Mouse (Mus musculus): ENCODE results near the gene Lima1. TPM values are rescaled to one million over a fixed set of nuclear protein-coding genes. Genes with fewer than 3 reads are reported as not detected.

Gene Lima1
- polyA plus RNA-seq, 1 experiment from 2014 or later, result 13.5 TPM

DNA sequence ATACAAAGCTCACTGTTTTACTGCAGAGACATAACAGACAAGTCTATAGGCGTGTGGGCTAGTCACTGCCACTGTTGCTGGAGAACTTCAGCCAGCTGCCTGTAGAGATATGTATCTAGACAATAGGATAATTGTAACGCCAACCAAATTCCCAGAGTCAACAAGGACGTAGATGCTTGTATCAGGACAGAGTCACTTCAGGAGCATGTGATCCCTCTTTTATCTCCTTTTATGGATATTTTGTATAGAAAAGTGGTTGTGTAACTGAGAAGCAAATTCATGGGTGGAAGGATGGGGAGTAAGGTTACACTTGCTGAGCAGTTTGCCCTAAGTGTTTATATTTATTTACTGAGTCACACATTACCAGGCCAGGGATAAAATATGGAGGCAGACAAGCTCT, 25.0 kb downstream of the Lima1 start:
- Histone ChIP-seq H3K27ac (replicated peaks) (no peak overlapping the region), H3K27me3 (no peaks in the 10 kb centered on the region), H3K4me3 (no peak overlapping the region), H3K36me3 (no peaks in the 10 kb centered on the region), H3K9me3 (no peaks in the 10 kb centered on the region), H3K4me1 (replicated peaks) (no peaks in the 10 kb centered on the region), H3K4me2 (no peak overlapping the region), H3K9ac (no peak overlapping the region)
- ATAC-seq (ENCODE audit: low FRiP score, low read depth), result no peak
- WGBS, result 69% methylated on average over 3 of the region's 3 CpGs

DNA sequence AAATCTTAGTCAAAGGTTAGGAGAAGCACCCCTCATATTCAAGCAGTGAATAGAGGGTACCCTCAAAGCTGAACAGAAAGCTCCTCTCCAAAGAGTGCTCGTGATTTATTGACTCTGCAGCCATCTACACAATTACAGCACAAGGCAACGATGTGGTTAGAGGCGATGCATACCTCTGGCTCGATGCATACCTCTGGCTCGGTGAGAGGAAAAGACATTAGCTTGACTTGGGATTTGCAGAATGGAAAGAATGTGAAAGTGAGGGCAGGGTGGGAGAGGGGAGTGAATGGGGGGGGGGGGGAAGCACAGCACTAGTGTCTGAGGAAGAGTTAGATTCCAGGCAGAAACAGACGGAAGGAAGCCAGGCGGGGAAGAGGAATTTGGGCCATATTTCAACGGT, 27.3 kb downstream of the Lima1 start:
- 63% methylated on average over 8 of the region's 8 CpGs for WGBS
- Histone ChIP-seq H3K4me2 (no peak overlapping the region), H3K9ac (no peak overlapping the region), H3K27ac (replicated peaks) (no peak overlapping the region), H3K27me3 (no peaks in the 10 kb centered on the region), H3K4me1 (replicated peaks) (no peaks in the 10 kb centered on the region), H3K9me3 (no peaks in the 10 kb centered on the region), H3K36me3 (no peaks in the 10 kb centered on the region), H3K4me3 (no peak overlapping the region)
- ATAC-seq (ENCODE audit: low FRiP score, low read depth), result no peak

DNA sequence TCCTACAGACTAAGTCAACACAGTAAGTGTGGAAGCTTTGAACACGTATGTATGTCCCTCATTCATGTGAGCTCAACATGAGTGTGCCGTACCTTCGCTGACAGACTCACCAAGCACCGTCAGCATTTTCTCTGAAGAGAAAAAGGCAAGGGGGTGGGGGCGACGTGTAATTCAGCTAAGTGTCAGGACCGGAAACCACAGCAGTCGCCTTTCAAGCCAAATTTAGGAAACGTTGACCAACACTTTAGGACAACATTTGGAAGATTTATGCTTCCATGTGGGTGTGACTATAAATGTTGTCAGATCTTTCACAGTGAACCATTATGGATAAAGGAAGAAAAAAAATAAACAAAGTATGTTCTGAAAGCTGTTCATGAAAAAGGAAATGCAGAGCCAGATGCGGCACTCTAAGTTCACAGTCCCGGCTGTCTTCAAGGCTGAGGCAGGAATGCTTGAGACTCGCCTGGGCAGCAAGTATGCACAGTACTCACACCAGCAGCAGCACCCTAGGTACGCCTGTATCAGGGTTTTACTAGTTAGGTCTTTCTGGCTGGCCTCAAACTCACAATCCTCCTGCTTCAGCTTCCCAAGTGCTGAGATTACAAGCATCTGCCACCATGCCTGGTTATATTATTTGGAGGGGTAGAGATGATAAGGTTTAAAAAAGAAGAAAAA, 27.9 kb downstream of the Lima1 start:
- Histone ChIP-seq H3K4me1 (replicated peaks) (no peaks in the 10 kb centered on the region), H3K9me3 (no peaks in the 10 kb centered on the region), H3K36me3 (no peaks in the 10 kb centered on the region), H3K9ac (no peak overlapping the region), H3K27me3 (no peaks in the 10 kb centered on the region), H3K27ac (replicated peaks) (no peak overlapping the region), H3K4me2 (no peak overlapping the region), H3K4me3 (no peak overlapping the region)
- no peak for ATAC-seq (ENCODE audit: low FRiP score, low read depth)
- WGBS, result 72% methylated on average over 13 of the region's 13 CpGs

DNA sequence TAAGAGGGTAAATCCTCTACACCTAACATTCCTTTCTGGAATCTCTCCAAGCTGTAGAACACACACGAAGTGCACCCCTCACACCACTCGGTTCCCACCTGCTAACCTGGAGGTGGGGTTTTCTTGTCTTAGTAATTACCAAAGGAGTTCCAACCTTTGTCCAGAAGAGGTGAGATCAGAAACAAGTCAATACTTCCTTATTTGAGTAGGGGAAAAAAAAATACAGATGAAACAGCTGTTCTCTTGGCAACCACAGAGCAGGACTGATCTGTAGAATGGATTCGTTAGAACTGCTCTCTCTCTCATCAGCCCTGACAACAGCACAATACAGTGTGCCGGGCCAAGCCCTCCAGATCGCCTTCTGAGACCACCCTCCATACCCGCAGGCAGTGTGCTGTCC, 28.6 kb downstream of the Lima1 start:
- H3K4me2 ChIP-seq, result no peak overlapping the region
- H3K9ac ChIP-seq, result no peak overlapping the region
- no peaks in the 10 kb centered on the region; the same call in 1 of the 2 replicates for H3K36me3 ChIP-seq
- no peak overlapping the region for H3K27ac ChIP-seq (replicated peaks)
- H3K27me3 ChIP-seq, result no peaks in the 10 kb centered on the region
- no peaks in the 10 kb centered on the region for H3K9me3 ChIP-seq
- H3K4me3 ChIP-seq, result no peak overlapping the region
- WGBS, result 45% methylated on average over 6 of the region's 6 CpGs
- no peak for ATAC-seq (ENCODE audit: low FRiP score, low read depth)
- no peaks in the 10 kb centered on the region for H3K4me1 ChIP-seq (replicated peaks)

DNA sequence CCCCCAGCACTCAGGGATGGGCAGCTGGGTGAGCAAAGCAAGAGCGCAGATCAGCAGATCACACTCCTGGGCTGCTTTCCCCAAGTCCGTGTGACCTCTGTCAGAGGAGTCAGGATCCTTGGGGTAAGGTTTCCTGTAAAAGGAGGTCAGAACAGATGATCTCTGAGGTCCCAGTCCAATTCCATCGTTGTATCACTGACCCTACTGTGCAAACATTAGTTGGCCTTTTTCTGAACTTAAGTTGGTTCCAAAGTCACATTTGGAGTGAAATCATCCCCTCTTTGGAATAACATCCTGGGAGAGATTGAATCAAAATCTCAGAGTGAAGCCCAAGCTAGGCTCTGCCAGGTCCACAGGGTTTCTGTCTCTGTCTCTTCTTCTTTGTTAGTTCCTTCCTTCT, 31.4 kb downstream of the Lima1 start:
- no peak overlapping the region for H3K27ac ChIP-seq (replicated peaks)
- no peak overlapping the region for H3K9ac ChIP-seq
- no peak overlapping the region for H3K4me3 ChIP-seq
- H3K36me3 ChIP-seq, result peaks cover 3% of the 10 kb centered on the region; the same call in 1 of the 2 replicates
- H3K4me1 ChIP-seq (replicated peaks), result no peaks in the 10 kb centered on the region
- no peaks in the 10 kb centered on the region for H3K27me3 ChIP-seq
- H3K9me3 ChIP-seq, result no peaks in the 10 kb centered on the region
- no peak for ATAC-seq (ENCODE audit: low FRiP score, low read depth)
- WGBS, result 90% methylated on average over 3 of the region's 3 CpGs
- no peak overlapping the region for H3K4me2 ChIP-seq

DNA sequence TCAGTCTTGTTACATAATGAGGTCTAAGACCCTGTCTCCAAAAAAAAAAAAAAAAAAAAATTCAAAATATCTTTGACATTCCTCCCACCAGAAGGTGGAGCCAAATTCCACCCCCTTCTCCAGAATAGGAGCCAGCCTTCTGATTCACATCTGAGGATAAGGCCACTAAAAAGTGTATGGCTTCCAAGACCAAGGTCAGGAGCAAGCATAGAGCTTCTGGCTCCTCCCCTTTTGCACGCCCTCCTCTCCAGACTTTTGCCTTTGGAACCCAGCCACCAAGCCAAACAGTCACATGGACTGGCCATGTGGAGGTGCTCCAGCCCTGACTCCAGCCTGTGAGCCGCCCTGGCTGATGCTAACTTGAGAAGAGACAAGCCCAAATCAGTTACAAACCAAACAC, 35.3 kb downstream of the Lima1 start:
- no peak overlapping the region for H3K9ac ChIP-seq
- H3K27ac ChIP-seq (replicated peaks), result no peak overlapping the region
- no peaks in the 10 kb centered on the region for H3K4me1 ChIP-seq (replicated peaks)
- peaks cover 3% of the 10 kb centered on the region; the same call in 1 of the 2 replicates for H3K36me3 ChIP-seq
- no peak overlapping the region for H3K4me3 ChIP-seq
- WGBS, result 84% methylated on average over 2 of the region's 2 CpGs
- H3K4me2 ChIP-seq, result no peak overlapping the region
- H3K9me3 ChIP-seq, result no peaks in the 10 kb centered on the region
- no peak for ATAC-seq (ENCODE audit: low FRiP score, low read depth)
- no peaks in the 10 kb centered on the region for H3K27me3 ChIP-seq

DNA sequence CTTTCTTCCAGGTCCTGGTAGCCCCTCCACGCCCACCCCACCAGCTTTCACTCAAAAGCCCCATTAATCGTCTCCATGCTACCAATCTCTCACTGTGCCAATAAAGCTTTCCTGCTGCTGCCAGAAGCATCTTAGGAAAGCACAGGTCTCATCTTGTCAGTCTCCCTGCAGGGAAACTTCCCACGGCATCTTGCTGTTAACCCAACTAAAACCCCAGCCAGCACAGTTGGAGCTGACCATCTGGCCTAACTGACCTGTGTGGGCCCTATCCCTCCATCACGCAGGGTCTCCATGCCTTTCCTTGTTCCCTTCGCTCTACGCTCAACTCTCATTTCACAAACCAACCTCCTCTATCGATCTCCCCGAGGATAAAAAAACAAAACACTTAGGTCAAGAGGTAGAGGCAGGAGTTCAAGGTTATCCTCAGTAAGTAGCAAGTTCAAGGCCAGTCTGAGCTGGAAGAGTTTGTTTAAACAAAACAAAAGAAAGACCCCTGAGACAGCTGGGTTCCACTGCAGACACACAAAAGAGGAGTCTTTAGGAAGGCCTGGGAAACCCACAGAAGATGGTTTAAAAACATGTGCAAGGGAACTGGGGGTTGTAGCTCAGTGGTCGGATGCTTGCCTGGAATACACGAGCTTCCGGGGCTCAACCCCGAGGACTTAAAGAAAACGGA, 36.0 kb downstream of the Lima1 start:
- H3K27me3 ChIP-seq, result no peaks in the 10 kb centered on the region

DNA sequence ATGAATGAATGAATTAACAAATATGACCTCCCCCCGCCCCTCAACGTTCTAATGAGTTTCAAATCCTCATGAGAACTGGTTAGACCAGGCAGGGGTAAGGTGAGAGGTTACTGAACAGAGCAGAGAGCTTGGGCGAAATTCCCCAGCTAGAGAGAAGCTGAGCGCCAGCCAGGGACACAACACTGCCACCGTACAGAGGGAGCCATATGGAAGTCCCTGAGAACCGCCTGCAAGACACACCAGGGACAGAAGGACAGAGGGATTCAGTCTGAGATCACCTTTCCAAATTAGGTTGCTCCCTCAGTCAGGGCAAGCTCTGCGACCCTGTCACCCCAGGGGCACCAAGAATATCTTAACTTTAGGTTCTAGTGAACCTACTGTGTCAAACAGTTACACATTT, 37.7 kb downstream of the Lima1 start:
- no peak overlapping the region for H3K9ac ChIP-seq
- peaks cover 3% of the 10 kb centered on the region; the same call in 1 of the 2 replicates for H3K36me3 ChIP-seq
- no peaks in the 10 kb centered on the region for H3K4me1 ChIP-seq (replicated peaks)
- H3K4me3 ChIP-seq, result no peak overlapping the region
- no peaks in the 10 kb centered on the region for H3K9me3 ChIP-seq
- H3K27ac ChIP-seq (replicated peaks), result no peak overlapping the region
- 80% methylated on average over 7 of the region's 7 CpGs for WGBS
- no peaks in the 10 kb centered on the region for H3K27me3 ChIP-seq
- no peak overlapping the region for H3K4me2 ChIP-seq
- no peak for ATAC-seq (ENCODE audit: low FRiP score, low read depth)

More for the DNA sequence above, 36.0 kb downstream of the Lima1 start:
- no peak for ATAC-seq (ENCODE audit: low FRiP score, low read depth)
- no peaks in the 10 kb centered on the region for H3K4me1 ChIP-seq (replicated peaks)
- no peaks in the 10 kb centered on the region for H3K9me3 ChIP-seq
- H3K4me3 ChIP-seq, result no peak overlapping the region
- WGBS, result 79% methylated on average over 13 of the region's 13 CpGs
- H3K36me3 ChIP-seq, result peaks cover 3% of the 10 kb centered on the region; the same call in 1 of the 2 replicates
- no peak overlapping the region for H3K27ac ChIP-seq (replicated peaks)
- no peak overlapping the region for H3K9ac ChIP-seq
- H3K4me2 ChIP-seq, result no peak overlapping the region

DNA sequence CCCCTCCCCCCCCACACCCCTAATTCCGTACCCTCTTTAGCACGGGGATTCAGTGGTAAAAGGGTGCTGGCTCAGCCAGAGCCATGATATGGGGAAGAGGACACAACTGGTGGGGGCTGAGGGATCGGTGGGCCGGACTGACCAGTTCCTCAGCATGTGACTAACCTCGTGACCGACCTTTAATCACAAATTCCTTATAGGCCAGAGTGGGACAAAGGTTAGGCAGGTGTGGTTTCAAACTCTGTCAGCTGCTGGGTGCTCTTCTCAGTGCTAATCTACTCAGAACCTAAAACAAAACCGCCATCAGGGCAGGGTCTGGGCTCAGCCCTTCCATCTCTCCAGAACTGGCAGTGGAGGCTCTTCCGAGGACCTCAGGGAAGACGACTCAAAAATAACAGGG, 40.1 kb downstream of the Lima1 start:
- no peak overlapping the region for H3K9ac ChIP-seq
- H3K9me3 ChIP-seq, result no peaks in the 10 kb centered on the region
- WGBS, result 79% methylated on average over 9 of the region's 9 CpGs
- no peaks in the 10 kb centered on the region for H3K36me3 ChIP-seq
- ATAC-seq (ENCODE audit: low FRiP score, low read depth), result no peak
- H3K27me3 ChIP-seq, result no peaks in the 10 kb centered on the region
- H3K27ac ChIP-seq (replicated peaks), result no peak overlapping the region
- H3K4me3 ChIP-seq, result no peak overlapping the region
- H3K4me1 ChIP-seq (replicated peaks), result no peaks in the 10 kb centered on the region
- H3K4me2 ChIP-seq, result no peak overlapping the region

DNA sequence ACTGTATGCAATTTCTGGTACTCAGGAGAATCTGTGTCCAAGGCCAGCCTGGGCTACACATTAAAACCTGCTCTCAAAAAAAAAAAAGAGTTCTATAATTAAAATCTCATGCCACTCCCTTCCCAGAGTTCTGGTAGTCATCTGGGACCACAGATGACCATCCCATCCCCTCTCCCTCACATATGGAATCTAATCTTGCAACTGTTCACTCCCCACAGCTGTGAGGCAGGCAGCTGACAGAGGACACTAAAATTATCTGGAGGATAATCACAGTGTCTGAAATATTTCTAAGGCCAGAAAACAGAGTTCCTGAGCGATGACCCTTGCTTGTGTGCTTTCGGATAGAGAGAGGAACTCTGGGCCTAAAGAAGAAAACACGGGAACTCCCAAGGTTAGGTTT, 40.6 kb downstream of the Lima1 start:
- no peak for ATAC-seq (ENCODE audit: low FRiP score, low read depth)

DNA sequence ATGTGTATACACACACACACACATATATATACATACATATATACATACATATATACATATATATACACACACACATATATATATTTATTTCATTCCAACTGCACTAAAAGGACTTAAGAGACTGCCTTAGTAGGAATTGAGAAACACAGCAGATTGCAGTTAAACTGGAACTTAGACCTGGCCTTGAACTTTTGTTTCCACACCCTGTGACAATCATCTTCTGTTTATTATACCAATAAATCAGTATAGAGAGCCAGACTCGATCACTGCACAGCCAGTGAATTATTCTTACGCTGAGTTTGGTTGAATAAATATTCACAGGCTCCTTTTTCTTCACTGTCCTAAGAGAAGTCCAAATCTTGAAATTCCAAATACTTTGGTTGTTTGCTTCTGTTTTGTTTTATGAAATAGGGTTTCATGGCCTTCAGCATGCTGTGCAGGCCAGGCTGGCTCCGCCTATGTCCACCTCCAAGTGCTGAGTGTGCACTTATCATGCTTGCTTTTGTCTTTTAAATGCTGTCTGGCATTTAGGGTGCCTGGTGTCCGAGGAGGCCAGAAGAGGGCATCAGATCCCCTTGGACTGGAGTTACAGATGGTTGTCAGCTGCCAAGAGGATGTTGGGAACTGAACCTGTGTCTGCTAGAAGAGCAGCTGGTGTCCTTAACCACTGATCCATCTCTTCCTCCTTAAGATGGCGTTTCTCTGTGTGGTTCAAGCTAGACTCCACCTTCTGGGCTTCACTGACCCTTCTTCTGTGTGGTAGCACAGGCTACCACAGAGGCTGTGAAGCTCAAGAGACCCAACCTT, 41.4 kb downstream of the Lima1 start:
- Histone ChIP-seq H3K4me1 (replicated peaks) (no peaks in the 10 kb centered on the region), H3K4me3 (no peak overlapping the region), H3K27me3 (no peaks in the 10 kb centered on the region), H3K9me3 (no peaks in the 10 kb centered on the region), H3K36me3 (no peaks in the 10 kb centered on the region), H3K4me2 (no peak overlapping the region), H3K27ac (replicated peaks) (no peak overlapping the region), H3K9ac (no peak overlapping the region)
- 80% methylated on average over 5 of the region's 5 CpGs for WGBS
- ATAC-seq (ENCODE audit: low FRiP score, low read depth), result no peak

More for the DNA sequence above, 40.6 kb downstream of the Lima1 start:
- Histone ChIP-seq H3K27ac (replicated peaks) (no peak overlapping the region), H3K27me3 (no peaks in the 10 kb centered on the region), H3K4me1 (replicated peaks) (no peaks in the 10 kb centered on the region), H3K9ac (no peak overlapping the region), H3K4me2 (no peak overlapping the region), H3K36me3 (no peaks in the 10 kb centered on the region), H3K4me3 (no peak overlapping the region), H3K9me3 (no peaks in the 10 kb centered on the region)
- WGBS, result 92% methylated on average over 3 of the region's 3 CpGs

DNA sequence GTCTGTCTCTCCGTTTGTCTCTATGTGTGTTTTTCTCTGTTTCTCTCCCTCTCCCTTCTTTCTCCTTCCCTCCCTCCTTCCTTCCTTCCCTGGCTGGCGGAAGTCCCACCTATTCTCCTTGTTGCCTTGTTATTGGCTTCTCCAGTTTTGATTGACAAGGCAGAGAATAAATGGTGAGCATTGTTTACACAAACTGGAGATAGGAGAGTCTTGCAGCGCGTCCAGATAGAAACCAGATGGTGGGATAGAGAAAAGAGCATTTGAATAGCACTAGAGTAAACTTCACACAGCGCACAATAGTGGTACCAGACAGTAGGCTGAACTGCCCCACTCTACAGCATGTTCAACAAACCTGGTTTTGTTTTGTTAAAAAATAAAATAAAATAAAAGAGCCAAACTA, 43.7 kb downstream of the Lima1 start:
- ATAC-seq (ENCODE audit: low FRiP score, low read depth), result no peak
- no peaks in the 10 kb centered on the region for H3K9me3 ChIP-seq
- H3K27ac ChIP-seq (replicated peaks), result no peak overlapping the region
- H3K4me2 ChIP-seq, result no peak overlapping the region
- H3K4me3 ChIP-seq, result no peak overlapping the region
- H3K36me3 ChIP-seq, result no peaks in the 10 kb centered on the region
- H3K27me3 ChIP-seq, result no peaks in the 10 kb centered on the region
- H3K4me1 ChIP-seq (replicated peaks), result no peaks in the 10 kb centered on the region
- WGBS, result 75% methylated on average over 5 of the region's 5 CpGs
- no peak overlapping the region for H3K9ac ChIP-seq
